Mouse (Mus musculus): Measurements from ENCODE around the gene Scnm1.

GRCm38 (mm10) chr3:95105586-95106337 lies 28.0 kb downstream of the Scnm1 start:
- TF ChIP-seq CTCF (IDR thresholded peaks at IDR 0.05; ENCODE audit: borderline replicate concordance, control insufficient read depth, extremely low read depth, insufficient read depth, low read length, poor library complexity): no peak
- no peak for TF ChIP-seq POLR2A (IDR thresholded peaks at IDR 0.05; ENCODE audit: control insufficient read depth, extremely low read depth, insufficient read depth, low read length, poor library complexity)
